Mouse (Mus musculus) heart, adult 18-20 months (tissue): Measurements from ENCODE around the gene Cpne5. TPM values are rescaled to one million over a fixed set of nuclear protein-coding genes. Genes with fewer than 3 reads are reported as not detected.
"Not testable (repeated sequence)": the region's sequence is repeated elsewhere in the genome, so short reads cannot be mapped to it uniquely, and the experiment has no call there.

Experiments used
- DNase-seq, 2 experiments: peaks; one replicate each; pipeline ENCODE4 v3.0.0; 2021 to 2022; ENCODE audit warnings: mixed read lengths in 1 of 2
- long read RNA-seq, 2 experiments: library from polyadenylated mRNA; stranded (forward); transcript quantifications; one replicate each; pipeline ENCODE4 v2.0.0; 2021
- total RNA-seq, 2 experiments: library from RNA; stranded (reverse); gene quantifications; 2 replicates each; pipeline ENCODE4 v1.2.3; 2021

Cpne5 gene
- 1 to 10 TPM; 3.9 to 5.0 TPM for total RNA-seq
- long read RNA-seq, experiment 1 = 0 reads
- long read RNA-seq, experiment 2 = 0 reads

DNA sequence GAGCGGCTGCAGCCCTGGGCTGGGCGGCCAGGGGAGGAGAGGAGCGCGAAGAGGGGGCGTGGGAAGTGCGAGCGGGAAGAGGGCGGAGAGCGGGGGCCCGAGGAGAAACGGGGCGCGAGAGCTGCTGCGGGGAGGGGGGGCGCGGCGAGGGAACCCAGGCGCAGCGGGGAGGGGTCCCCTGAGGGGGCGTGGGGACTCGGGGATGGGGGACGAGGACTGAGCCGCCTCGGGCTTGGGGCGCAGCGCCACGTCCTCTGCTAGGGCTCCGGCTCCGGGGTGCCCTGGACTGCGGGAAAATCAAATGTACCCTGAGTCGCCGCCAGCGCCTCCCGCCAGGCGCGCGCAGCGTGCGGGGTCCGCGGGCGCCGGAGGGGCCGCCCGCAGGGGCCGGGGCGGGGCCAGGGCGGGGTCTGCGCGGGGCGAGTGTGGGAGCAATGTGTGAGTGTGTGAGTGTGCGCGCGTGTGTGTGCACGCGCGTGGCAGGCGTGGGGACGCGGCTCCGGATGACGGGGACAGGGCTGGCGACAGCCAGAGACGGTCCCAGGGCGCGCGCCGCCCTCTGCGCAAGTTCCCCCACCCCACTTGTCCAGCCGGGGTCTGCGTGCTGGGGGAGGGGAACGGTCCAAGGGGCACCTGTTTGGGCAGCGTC, at the start of gene Cpne5:
Cpne5 (minus strand) TSS at position 396 of the 649 bp plus-strand sequence.
- DNase-seq = no peak

DNA sequence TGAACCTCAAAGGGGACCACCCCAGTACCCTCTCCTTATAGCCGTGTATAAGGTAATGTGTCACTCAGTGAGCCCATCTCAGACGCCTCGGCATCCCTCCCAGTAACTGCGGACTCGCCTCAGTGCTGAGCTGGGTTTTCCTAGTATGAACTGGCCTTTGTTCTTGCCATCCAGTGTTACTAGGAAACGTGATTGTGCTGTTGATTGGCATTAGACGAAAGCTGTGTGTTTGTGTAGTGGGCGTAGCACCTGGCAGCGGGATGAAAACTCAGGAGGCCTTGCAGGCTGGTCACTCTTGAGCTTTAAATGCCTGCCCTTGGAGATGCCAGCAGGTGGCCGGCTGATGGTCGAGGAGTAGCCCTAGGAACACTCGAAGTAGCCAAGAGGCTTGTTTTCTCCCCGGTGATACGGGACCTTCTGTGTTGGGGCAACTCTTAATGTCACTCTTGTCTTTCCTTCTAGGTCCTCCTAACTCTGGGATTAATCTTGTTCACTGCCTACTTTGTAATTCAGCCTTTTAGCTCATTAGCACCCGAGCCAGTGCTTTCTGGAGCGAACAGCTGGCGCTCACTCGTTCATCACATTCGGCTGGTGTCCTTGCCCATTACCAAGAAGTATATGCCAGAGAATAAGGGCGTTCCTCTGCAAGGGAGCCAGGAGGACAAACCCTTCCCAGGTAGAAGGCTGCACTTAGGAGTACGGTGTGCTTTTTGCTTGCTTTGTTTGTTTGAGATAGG, 44.4 kb upstream of the Cpne5 start:
- no peak for DNase-seq

GRCm38 (mm10) chr17:29281541-29281940, 43.6 kb upstream of the Cpne5 start:
- DNase-seq = no peak

- DNase-seq = no peak
Observed at GRCm38 (mm10) chr17:29280422-29280821, 42.5 kb upstream of the Cpne5 start.

- DNase-seq = peak; percentile 74 to 81
Observed at GRCm38 (mm10) chr17:29273889-29274288, 35.9 kb upstream of the Cpne5 start.

GRCm38 (mm10) chr17:29273156-29273555, 35.2 kb upstream of the Cpne5 start:
- no peak for DNase-seq

DNA sequence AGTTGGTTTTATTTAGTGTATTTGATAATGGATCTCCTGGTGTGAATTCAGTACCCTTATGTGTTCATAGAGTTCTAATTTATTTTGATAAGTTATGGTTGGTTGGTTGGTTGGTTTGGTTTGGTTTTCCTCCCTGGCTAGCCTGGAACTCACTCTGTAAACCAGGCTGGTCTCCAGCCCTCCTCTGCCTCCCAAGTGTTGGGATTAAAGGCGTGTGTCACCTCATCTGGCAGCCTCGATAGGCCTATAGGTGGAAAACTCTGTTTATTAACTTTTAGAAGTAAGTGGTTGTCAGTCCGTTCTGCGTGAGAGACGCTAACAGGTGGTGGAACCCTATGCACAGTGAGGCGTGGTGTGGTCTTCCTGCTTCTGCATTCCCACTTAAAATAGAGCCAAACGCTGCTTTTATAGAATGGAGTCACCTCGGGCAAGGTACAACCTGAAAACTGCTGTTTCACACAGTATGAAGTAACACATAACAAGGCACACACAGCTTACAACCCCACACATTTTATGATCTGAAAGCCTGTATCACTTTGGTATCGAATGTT, 32.3 kb upstream of the Cpne5 start:
- DNase-seq = no peak

GRCm38 (mm10) chr17:29269349-29269706, 31.4 kb upstream of the Cpne5 start:
- DNase-seq = no peak

DNA sequence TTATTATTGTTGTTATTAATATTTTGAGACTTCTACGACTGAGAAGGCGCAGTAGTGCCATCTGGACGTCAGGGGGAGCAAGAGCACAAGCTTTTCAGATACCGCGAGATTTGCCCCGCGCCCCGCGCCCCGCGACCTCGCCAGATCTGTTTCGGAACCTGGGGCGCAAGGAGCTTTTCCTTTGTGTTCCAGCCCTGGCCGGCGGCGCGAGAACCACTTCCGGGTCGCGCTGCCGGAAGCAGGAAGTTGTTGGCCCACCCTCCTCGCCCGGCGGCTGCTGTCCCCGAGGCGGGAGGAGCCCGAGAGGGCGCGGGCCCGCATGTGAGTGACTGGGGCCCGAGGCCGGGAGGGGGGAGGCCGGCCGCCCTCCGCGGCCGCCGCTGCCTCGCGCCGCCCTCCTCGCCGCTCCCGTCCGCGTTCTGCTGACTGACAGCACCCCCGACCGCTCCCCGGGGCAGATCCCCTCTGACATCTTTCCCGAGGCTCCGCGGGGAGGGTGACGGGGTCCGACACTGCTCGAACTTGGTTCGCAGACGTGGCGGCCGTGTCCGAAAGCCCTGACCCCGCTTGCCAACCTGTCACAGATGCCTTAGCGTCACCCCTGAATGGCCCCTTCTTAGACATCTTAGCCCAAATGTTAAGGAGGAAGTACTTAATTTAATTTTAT, 30.8 kb upstream of the Cpne5 start, which contains the start of gene BC004004:
BC004004 (plus strand) TSS at position 107 of the 667 bp plus-strand sequence.
- peak; percentile 97 to 98 for DNase-seq

DNA sequence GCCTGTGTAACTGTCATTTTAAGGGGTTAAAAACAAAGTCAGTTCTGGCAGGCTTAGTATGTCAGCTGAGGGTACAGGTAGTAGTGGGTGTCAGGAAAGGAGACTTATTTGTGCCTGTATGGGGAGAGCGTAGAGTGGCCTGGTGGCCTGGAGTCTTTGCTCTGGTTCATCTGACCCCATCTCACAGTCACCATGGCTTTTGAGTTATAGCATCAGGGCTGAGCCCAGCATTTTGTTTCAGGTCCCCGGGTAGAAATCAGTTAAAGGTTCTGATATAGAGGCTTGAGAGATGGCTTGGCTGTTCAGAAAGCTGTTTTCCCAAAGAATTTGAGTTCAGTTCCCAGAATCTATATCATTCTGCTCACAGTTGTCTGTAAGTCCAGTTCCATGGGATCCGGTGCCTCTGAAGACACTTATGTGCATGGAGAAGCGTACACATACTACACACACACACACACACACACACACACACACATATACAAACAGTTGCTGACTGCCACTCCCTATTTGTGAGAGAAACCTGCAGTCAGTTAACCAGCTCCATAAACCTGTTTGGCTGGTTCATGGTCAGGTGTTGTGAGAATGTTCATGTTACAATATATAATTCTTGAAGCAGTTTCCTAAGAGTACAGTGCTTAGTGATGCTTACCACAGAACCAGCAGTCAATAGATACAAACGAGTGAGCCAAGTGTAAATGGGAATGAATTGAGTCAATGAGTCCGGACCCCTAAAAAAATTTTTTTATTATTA, 30.1 kb upstream of the Cpne5 start:
- DNase-seq = peak in 1 of 2 experiments; percentile 48

GRCm38 (mm10) chr17:29267040-29267439, 29.1 kb upstream of the Cpne5 start:
- not testable (repeated sequence) for DNase-seq

DNA sequence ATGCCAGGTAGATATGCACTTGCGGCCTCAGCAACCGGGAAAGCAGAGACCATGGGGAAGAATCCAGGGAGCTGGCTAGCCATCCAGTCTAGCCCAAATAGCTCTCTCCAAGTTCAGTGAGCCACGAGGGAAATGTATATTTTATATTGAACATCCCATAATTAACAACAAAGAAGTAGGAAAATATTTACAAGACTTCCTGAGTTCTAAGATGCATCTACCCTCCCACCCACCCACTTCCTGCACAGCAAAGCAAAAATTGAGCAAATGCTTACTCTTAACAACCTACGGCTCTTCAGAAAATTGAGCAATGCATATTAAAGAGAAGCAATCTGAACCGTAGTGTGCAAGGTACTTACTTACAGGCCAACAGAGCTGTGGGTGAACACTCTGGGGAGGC, 26.8 kb upstream of the Cpne5 start:
- no peak for DNase-seq

DNA sequence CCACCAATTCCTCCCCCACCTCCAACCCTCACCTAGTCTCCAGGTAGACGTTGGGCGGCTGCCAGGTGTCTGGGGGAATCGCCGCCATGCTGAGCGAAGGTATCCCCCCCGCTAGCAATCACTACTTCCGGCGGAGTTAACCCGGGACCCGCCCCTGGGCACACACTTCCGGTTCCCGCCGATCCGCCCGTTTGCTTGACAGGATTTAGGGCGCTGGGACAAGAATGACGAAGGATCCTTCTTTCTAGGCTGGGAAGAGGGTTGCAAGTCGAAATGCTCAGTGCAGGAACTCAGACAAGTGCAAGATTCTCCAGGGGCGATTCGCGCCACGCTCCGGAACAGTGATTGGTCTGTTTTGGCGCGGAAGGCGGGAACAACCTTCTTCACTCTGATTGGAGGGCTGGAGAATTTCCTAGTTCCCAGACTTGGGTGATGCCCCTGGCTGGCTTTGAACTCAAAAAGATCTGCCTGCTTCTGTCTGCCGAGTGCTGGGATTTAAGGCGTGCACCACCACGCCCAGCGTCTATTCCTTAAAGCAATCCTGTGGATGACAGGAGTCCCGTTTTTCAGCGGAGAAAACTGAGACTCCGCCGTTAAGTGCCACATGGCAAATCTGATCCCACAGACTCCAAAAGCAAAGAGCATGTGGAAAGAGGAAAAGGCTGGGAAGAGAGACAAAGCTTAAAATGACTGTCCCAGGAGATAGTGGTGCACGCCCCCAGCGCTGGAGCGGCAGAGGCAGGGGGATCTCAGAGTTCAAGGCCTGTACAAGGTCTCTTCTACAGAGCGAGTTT, 26.1 kb upstream of the Cpne5 start, which contains the start of gene Ppil1:
Ppil1 (minus strand) TSS at position 347 of the 794 bp plus-strand sequence.
- DNase-seq = peak; percentile 87 to 93

- DNase-seq = no peak
Observed at GRCm38 (mm10) chr17:29263417-29263816, 25.4 kb upstream of the Cpne5 start.

GRCm38 (mm10) chr17:29262259-29262649, 24.3 kb upstream of the Cpne5 start:
- DNase-seq = no peak

DNA sequence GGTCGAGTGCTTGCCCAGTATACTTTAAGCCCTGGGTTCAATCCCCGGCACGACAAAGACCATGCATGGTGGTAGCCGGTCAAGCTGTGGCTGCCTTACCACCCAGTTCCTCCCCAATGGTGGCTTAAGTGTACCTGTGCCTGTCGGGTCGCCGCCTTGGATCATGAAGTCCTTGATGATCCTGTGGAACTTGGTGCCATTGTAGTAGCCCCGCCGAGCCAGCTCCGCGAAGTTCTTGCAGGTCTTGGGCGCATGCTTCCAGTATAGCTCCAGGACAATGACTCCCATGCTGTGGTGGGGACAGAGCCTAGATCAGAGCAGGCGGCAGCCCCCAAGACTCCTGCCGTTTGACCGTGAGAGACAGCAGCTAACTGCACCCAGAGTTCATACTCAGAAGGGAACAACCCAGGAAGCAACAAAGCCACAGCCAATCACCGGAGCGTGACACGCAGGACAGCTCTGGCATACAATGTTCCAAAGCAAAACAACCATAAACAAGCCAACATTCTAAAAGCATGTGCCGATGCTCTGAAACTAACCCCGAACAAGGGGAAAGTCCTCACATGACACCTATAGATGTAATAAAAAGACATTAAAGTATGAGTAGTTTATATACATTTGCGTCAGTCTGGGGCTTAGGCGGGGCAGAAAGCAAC, 23.8 kb upstream of the Cpne5 start:
- DNase-seq = no peak

- no peak for DNase-seq
Observed at GRCm38 (mm10) chr17:29260501-29260900, 22.5 kb upstream of the Cpne5 start.

GRCm38 (mm10) chr17:29259489-29259888, 21.5 kb upstream of the Cpne5 start:
- DNase-seq = peak; percentile 77 to 82

- no peak for DNase-seq
Observed at GRCm38 (mm10) chr17:29258921-29259320, 21.0 kb upstream of the Cpne5 start.

DNA sequence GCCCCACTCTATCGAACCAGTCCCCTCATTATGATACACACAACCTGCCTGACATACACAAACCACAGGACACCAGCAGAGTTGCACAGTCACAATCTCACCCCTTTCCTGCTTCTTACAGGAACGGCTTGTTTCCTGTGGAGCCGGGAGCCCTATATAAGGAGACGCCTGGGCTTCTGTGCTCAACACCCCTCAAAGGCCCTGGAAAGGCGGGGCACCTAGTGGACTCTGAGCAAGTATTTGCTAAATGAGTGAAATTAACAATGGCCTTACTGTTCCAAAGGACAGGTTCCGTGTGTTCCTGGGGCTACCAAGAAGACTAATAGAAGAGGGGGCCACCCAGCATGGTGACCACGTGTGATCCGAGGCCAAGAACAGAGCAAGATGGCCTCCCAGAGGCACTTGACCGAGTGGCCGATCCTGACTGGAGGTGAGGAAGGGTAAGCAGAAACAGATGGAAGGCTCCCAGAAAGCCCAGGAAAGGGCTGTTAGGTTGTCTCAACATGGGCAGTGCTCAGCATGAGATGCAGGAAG, 20.1 kb upstream of the Cpne5 start:
- DNase-seq = no peak
